Mouse (Mus musculus): ENCODE results near the gene Cyp1b1. TPM values are rescaled to one million over a fixed set of nuclear protein-coding genes. Genes with fewer than 3 reads are reported as not detected.

The Cyp1b1 gene
- polyA plus RNA-seq, 1 experiment from 2014 or later = 18.6 TPM

DNA sequence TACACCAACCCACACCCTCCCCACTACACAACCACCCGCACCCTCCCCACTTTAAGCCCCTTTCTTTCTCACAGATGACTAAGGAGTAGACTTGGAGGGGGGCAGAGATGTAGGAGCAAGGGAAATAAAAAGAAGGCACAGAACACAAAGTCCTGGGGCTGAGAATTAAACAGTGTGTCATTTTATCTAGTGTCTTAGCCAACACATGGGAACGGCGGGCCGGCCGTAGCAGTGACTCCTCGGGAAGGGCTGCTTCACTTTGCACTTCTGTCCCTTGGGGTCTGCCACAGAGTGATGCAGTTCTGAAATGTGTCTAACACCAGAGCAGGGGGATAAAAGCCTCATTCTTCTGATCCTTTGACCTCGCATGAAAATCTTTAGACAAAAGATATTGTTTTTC lies 5.8 kb upstream of the Cyp1b1 start:
- Histone ChIP-seq H3K27me3 (ENCODE audit: insufficient read depth, low read length) (no peaks in the 10 kb centered on the region; the same call in 1 of the 2 replicates), H3K9ac (replicated peaks; ENCODE audit: low read length) (no peak overlapping the region), H3K36me3 (ENCODE audit: insufficient read depth, low read length) (no peaks in the 10 kb centered on the region), H3K4me3 (ENCODE audit: low read length) (no peak overlapping the region), H3K27ac (ENCODE audit: low read length) (no peak overlapping the region), H3K9me3 (ENCODE audit: low read length) (no peaks in the 10 kb centered on the region), H3K4me2 (replicated peaks; ENCODE audit: low read depth, low read length) (no peak overlapping the region), H3K4me1 (ENCODE audit: insufficient read depth, low read length) (0 out of 2 replicates have a peak, but pooled peaks cover 4% of the 10 kb centered on the region)
- WGBS = 80% methylated on average over 7 of the region's 7 CpGs
- no peak for ATAC-seq (ENCODE audit: low FRiP score, low TSS enrichment)

GRCm38 (mm10) chr17:79715649-79716143 lies 835 bp upstream of the Cyp1b1 start:
- Histone ChIP-seq H3K4me2 (replicated peaks; ENCODE audit: low read depth, low read length) (peak overlapping the region; percentile 89), H3K27ac (ENCODE audit: low read length) (peak overlapping the region; percentile 67), H3K9ac (replicated peaks; ENCODE audit: low read length) (peak overlapping the region; percentile 69), H3K36me3 (ENCODE audit: insufficient read depth, low read length) (no peaks in the 10 kb centered on the region), H3K9me3 (ENCODE audit: low read length) (no peaks in the 10 kb centered on the region), H3K4me3 (ENCODE audit: low read length) (peak overlapping the region; percentile 56), H3K4me1 (ENCODE audit: insufficient read depth, low read length) (peaks cover 31% of the 10 kb centered on the region), H3K27me3 (ENCODE audit: insufficient read depth, low read length) (peaks cover 27% of the 10 kb centered on the region)
- under 1% methylated on average over 42 of the region's 42 CpGs for WGBS
- peak; percentile 91 for ATAC-seq (ENCODE audit: low FRiP score, low TSS enrichment)

GRCm38 (mm10) chr17:79714368-79714895 lies 429 bp downstream of the Cyp1b1 start:
- H3K4me1 ChIP-seq (ENCODE audit: insufficient read depth, low read length) = peaks cover 31% of the 10 kb centered on the region
- H3K27ac ChIP-seq (ENCODE audit: low read length) = peak overlapping the region; percentile 67
- under 1% methylated on average over 16 of the region's 16 CpGs for WGBS
- ATAC-seq (ENCODE audit: low FRiP score, low TSS enrichment) = no peak
- peak overlapping the region; percentile 89 for H3K4me2 ChIP-seq (replicated peaks; ENCODE audit: low read depth, low read length)
- H3K9me3 ChIP-seq (ENCODE audit: low read length) = no peaks in the 10 kb centered on the region
- peak overlapping the region; percentile 69 for H3K9ac ChIP-seq (replicated peaks; ENCODE audit: low read length)
- no peaks in the 10 kb centered on the region for H3K36me3 ChIP-seq (ENCODE audit: insufficient read depth, low read length)
- peaks cover 27% of the 10 kb centered on the region for H3K27me3 ChIP-seq (ENCODE audit: insufficient read depth, low read length)
- peak overlapping the region; percentile 56 for H3K4me3 ChIP-seq (ENCODE audit: low read length)

GRCm38 (mm10) chr17:79713643-79714367 lies 1.1 kb downstream of the Cyp1b1 start:
- H3K9me3 ChIP-seq (ENCODE audit: low read length) = no peaks in the 10 kb centered on the region
- H3K4me2 ChIP-seq (replicated peaks; ENCODE audit: low read depth, low read length) = peak overlapping the region; percentile 89
- peak overlapping the region; percentile 37; the same call in 1 of the 2 replicates for H3K27ac ChIP-seq (ENCODE audit: low read length)
- peaks cover 31% of the 10 kb centered on the region for H3K4me1 ChIP-seq (ENCODE audit: insufficient read depth, low read length)
- peak overlapping the region; percentile 69 for H3K9ac ChIP-seq (replicated peaks; ENCODE audit: low read length)
- peaks cover 27% of the 10 kb centered on the region for H3K27me3 ChIP-seq (ENCODE audit: insufficient read depth, low read length)
- H3K4me3 ChIP-seq (ENCODE audit: low read length) = peak overlapping the region; percentile 56
- 0 out of 2 replicates have a peak, but pooled peaks have one; percentile 11 for ATAC-seq (ENCODE audit: low FRiP score, low TSS enrichment)
- WGBS = under 1% methylated on average over 63 of the region's 63 CpGs
- H3K36me3 ChIP-seq (ENCODE audit: insufficient read depth, low read length) = no peaks in the 10 kb centered on the region

- no peaks in the 10 kb centered on the region for H3K9me3 ChIP-seq (ENCODE audit: low read length)
- H3K9ac ChIP-seq (replicated peaks; ENCODE audit: low read length) = peak overlapping the region; percentile 69
- 2% methylated on average over 24 of the region's 24 CpGs for WGBS
- H3K27me3 ChIP-seq (ENCODE audit: insufficient read depth, low read length) = peaks cover 27% of the 10 kb centered on the region
- H3K27ac ChIP-seq (ENCODE audit: low read length) = no peak overlapping the region
- no peak for ATAC-seq (ENCODE audit: low FRiP score, low TSS enrichment)
- H3K36me3 ChIP-seq (ENCODE audit: insufficient read depth, low read length) = no peaks in the 10 kb centered on the region
- peak overlapping the region; percentile 56 for H3K4me3 ChIP-seq (ENCODE audit: low read length)
- H3K4me1 ChIP-seq (ENCODE audit: insufficient read depth, low read length) = peaks cover 31% of the 10 kb centered on the region
- peak overlapping the region; percentile 89 for H3K4me2 ChIP-seq (replicated peaks; ENCODE audit: low read depth, low read length)
Measured at GRCm38 (mm10) chr17:79713276-79713642, 1.6 kb downstream of the Cyp1b1 start.

DNA sequence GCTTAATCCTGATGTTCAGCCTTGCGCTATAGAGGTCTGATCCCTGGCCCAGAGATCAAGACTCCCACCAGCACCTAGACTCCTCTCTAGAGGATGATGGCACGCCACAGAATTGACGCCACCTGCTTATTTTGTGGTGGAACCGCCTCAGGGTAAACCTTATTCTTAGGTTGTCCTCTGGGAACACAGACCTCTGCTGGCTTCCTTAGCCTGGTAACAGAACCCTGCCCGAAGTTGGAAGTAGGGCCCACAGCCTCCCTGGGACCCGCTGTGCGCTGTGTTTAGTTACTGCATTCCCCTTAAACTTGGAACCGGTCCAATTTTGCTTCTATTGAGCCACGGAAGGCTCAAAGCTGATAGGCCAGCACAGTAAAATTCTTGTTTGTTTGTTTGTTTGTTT lies 2.3 kb downstream of the Cyp1b1 start:
- H3K9ac ChIP-seq (replicated peaks; ENCODE audit: low read length) = peak overlapping the region; percentile 50
- H3K27ac ChIP-seq (ENCODE audit: low read length) = no peak overlapping the region
- peaks cover 27% of the 10 kb centered on the region for H3K27me3 ChIP-seq (ENCODE audit: insufficient read depth, low read length)
- no peaks in the 10 kb centered on the region for H3K9me3 ChIP-seq (ENCODE audit: low read length)
- H3K4me2 ChIP-seq (replicated peaks; ENCODE audit: low read depth, low read length) = peak overlapping the region; percentile 89
- peaks cover 31% of the 10 kb centered on the region for H3K4me1 ChIP-seq (ENCODE audit: insufficient read depth, low read length)
- H3K4me3 ChIP-seq (ENCODE audit: low read length) = peak overlapping the region; percentile 56
- no peak for ATAC-seq (ENCODE audit: low FRiP score, low TSS enrichment)
- WGBS = 18% methylated on average over 9 of the region's 9 CpGs
- no peaks in the 10 kb centered on the region for H3K36me3 ChIP-seq (ENCODE audit: insufficient read depth, low read length)

- no peak for ATAC-seq (ENCODE audit: low FRiP score, low TSS enrichment)
- peak overlapping the region; percentile 89 for H3K4me2 ChIP-seq (replicated peaks; ENCODE audit: low read depth, low read length)
- WGBS = 35% methylated on average over 6 of the region's 6 CpGs
Measured at GRCm38 (mm10) chr17:79711944-79712343, 2.9 kb downstream of the Cyp1b1 start.

GRCm38 (mm10) chr17:79710246-79710842 lies 4.5 kb downstream of the Cyp1b1 start:
- H3K27ac ChIP-seq (ENCODE audit: low read length) = no peak overlapping the region
- no peaks in the 10 kb centered on the region for H3K36me3 ChIP-seq (ENCODE audit: insufficient read depth, low read length)
- no peaks in the 10 kb centered on the region for H3K9me3 ChIP-seq (ENCODE audit: low read length)
- peaks cover 27% of the 10 kb centered on the region for H3K27me3 ChIP-seq (ENCODE audit: insufficient read depth, low read length)
- H3K4me3 ChIP-seq (ENCODE audit: low read length) = no peak overlapping the region
- ATAC-seq (ENCODE audit: low FRiP score, low TSS enrichment) = no peak
- peaks cover 27% of the 10 kb centered on the region for H3K4me1 ChIP-seq (ENCODE audit: insufficient read depth, low read length)
- peak overlapping the region; percentile 31 for H3K4me2 ChIP-seq (replicated peaks; ENCODE audit: low read depth, low read length)
- no peak overlapping the region for H3K9ac ChIP-seq (replicated peaks; ENCODE audit: low read length)
- WGBS = 11% methylated on average over 15 of the region's 15 CpGs

More at GRCm38 (mm10) chr17:79711944-79712343, 2.9 kb downstream of the Cyp1b1 start:
- Histone ChIP-seq H3K36me3 (ENCODE audit: insufficient read depth, low read length) (no peaks in the 10 kb centered on the region), H3K27me3 (ENCODE audit: insufficient read depth, low read length) (peaks cover 27% of the 10 kb centered on the region), H3K4me1 (ENCODE audit: insufficient read depth, low read length) (peaks cover 31% of the 10 kb centered on the region), H3K4me3 (ENCODE audit: low read length) (peak overlapping the region; percentile 56), H3K9ac (replicated peaks; ENCODE audit: low read length) (no peak overlapping the region), H3K27ac (ENCODE audit: low read length) (no peak overlapping the region), H3K9me3 (ENCODE audit: low read length) (no peaks in the 10 kb centered on the region)

DNA sequence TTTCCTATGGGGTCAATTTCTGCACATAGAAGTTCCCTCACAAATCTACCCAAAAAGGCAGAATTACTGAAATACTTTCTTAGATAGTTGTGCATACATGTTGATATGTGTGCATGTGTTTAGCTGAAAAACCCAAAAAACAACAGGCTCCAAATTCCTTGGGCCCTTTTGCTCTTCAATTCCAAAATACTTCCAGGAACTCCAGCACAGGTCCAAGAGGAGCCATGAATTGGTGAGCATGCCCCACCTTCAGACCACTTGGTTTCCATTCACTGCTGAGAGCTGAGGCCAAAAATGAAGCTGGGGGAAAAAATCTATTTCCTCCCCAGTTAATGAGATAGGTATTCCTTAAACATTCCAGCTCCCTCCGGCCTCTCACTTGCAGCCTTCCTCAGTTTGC lies 5.1 kb downstream of the Cyp1b1 start:
- Histone ChIP-seq H3K9ac (replicated peaks; ENCODE audit: low read length) (no peak overlapping the region), H3K4me3 (ENCODE audit: low read length) (no peak overlapping the region), H3K27me3 (ENCODE audit: insufficient read depth, low read length) (peaks cover 27% of the 10 kb centered on the region), H3K4me2 (replicated peaks; ENCODE audit: low read depth, low read length) (peak overlapping the region; percentile 31; the same call in 1 of the 2 replicates), H3K36me3 (ENCODE audit: insufficient read depth, low read length) (no peaks in the 10 kb centered on the region), H3K4me1 (ENCODE audit: insufficient read depth, low read length) (peaks cover 23% of the 10 kb centered on the region), H3K27ac (ENCODE audit: low read length) (no peak overlapping the region), H3K9me3 (ENCODE audit: low read length) (no peaks in the 10 kb centered on the region)
- ATAC-seq (ENCODE audit: low FRiP score, low TSS enrichment) = no peak
- WGBS = 61% methylated on average over 1 of the region's 1 CpGs

Measured in kidney, embryonic 16.5 days (tissue).